ENCODE assay signal across 21 mouse cellular contexts in genomic region chr13:51786616-51787015, GRCm38 (mm10). TPM values are rescaled to one million over a fixed set of nuclear protein-coding genes. Genes with fewer than 3 reads are reported as not detected.
DNase-seq lines count a peak whose midpoint lies in the region; ATAC-seq and TF ChIP-seq lines count a peak whose summit lies in the region.
"Had no signal": no experiment of that assay in that cellular context is flagged by ENCODE, and none has a peak within 500 bp of the region (broad histone marks: within the 10 kb centered on the region; RNA-seq: fewer than 3 reads in every experiment).

No protein-coding gene starts in this region.

- 0 out of 2 replicates have a peak, but pooled peaks cover 5% of the 10 kb centered on the region for H3K4me1 ChIP-seq in heart, postnatal 0 days (ENCODE audit: control insufficient read depth, insufficient read depth)
- H3K4me1 ChIP-seq in kidney, adult 2 months (ENCODE audit: control insufficient read depth, insufficient read depth, low read length), result peaks cover 18% of the 10 kb centered on the region; the same call in 1 of the 2 replicates
- peaks cover 13% of the 10 kb centered on the region for H3K4me1 ChIP-seq in kidney, embryonic 15.5 days

- 44% methylated on average over 4 of the region's 4 CpGs for WGBS in heart, postnatal 0 days
- WGBS in kidney, adult 2 months, result 52% methylated on average over 4 of the region's 4 CpGs
- WGBS in kidney, embryonic 15.5 days, result 86% methylated on average over 4 of the region's 4 CpGs

- no peak for TF ChIP-seq POLR2A in kidney, adult 2 months (IDR thresholded peaks at IDR 0.05; ENCODE audit: low read depth, low read length)

- H3K4me3 ChIP-seq in heart, postnatal 0 days (ENCODE audit: low read depth, low read length), result no peak overlapping the region
- no peak overlapping the region for H3K4me3 ChIP-seq in kidney, adult 2 months (ENCODE audit: insufficient read depth, low read depth, low read length)
- no peak overlapping the region for H3K4me3 ChIP-seq in kidney, embryonic 15.5 days (replicated peaks)
- H3K4me3 ChIP-seq: embryonic facial prominence, embryonic 13.5 days; embryonic facial prominence, embryonic 15.5 days; erythroblast, embryonic 14.5 days; forebrain, embryonic 10.5 days; forebrain, embryonic 12.5 days had no signal

- peak overlapping the region; percentile 30; the same call in 1 of the 2 replicates for H3K27ac ChIP-seq in heart, postnatal 0 days (ENCODE audit: low read depth)
- H3K27ac ChIP-seq in kidney, adult 2 months (ENCODE audit: insufficient read depth, low read depth, low read length), result no peak overlapping the region
- no peak overlapping the region for H3K27ac ChIP-seq in kidney, embryonic 15.5 days
- H3K27ac ChIP-seq: embryonic facial prominence, embryonic 13.5 days; embryonic facial prominence, embryonic 15.5 days; forebrain, embryonic 10.5 days; forebrain, embryonic 12.5 days had no signal

- no peak overlapping the region for H3K4me2 ChIP-seq in heart, postnatal 0 days (ENCODE audit: low read depth, low read length)
- H3K4me2 ChIP-seq in kidney, embryonic 15.5 days, result no peak overlapping the region
- H3K4me2 ChIP-seq: embryonic facial prominence, embryonic 13.5 days; embryonic facial prominence, embryonic 15.5 days; forebrain, embryonic 12.5 days had no signal

- H3K9me3 ChIP-seq in heart, postnatal 0 days (replicated peaks; ENCODE audit: control insufficient read depth, low read length), result no peaks in the 10 kb centered on the region
- H3K9me3 ChIP-seq in kidney, embryonic 15.5 days (replicated peaks), result no peaks in the 10 kb centered on the region
- H3K9me3 ChIP-seq: embryonic facial prominence, embryonic 13.5 days; embryonic facial prominence, embryonic 15.5 days; forebrain, embryonic 10.5 days; forebrain, embryonic 12.5 days had no signal

- ATAC-seq in heart, postnatal 0 days (ENCODE audit: insufficient read depth, low read depth), result no peak
- no peak for ATAC-seq in kidney, embryonic 15.5 days (replicated peaks; ENCODE audit: low FRiP score)
- ATAC-seq: forebrain, embryonic 14.5 days; forebrain, embryonic 16.5 days had no signal

- H3K36me3 ChIP-seq in heart, postnatal 0 days (replicated peaks; ENCODE audit: control insufficient read depth, insufficient read depth, low read length), result no peaks in the 10 kb centered on the region
- no peaks in the 10 kb centered on the region for H3K36me3 ChIP-seq in kidney, adult 2 months (ENCODE audit: control insufficient read depth, insufficient read depth, low read length)
- no peaks in the 10 kb centered on the region for H3K36me3 ChIP-seq in kidney, embryonic 15.5 days
- H3K36me3 ChIP-seq: embryonic facial prominence, embryonic 13.5 days; embryonic facial prominence, embryonic 15.5 days; forebrain, embryonic 10.5 days; forebrain, embryonic 12.5 days had no signal

- H3K9ac ChIP-seq in heart, postnatal 0 days (replicated peaks; ENCODE audit: low read depth, low read length), result no peak overlapping the region
- no peak overlapping the region for H3K9ac ChIP-seq in kidney, embryonic 15.5 days
- H3K9ac ChIP-seq: embryonic facial prominence, embryonic 13.5 days; embryonic facial prominence, embryonic 15.5 days; forebrain, embryonic 12.5 days had no signal

- DNase-seq in heart, postnatal 0 days (ENCODE audit: low spot score), result no peak
- no peak for DNase-seq in heart, adult 11 months
- peak; percentile 76 for DNase-seq in kidney, adult 2 months
- no peak for DNase-seq in kidney, adult 18-20 months
- DNase-seq in kidney, postnatal 25 days, result peak; percentile 48 to 74
- DNase-seq: adrenal gland, adult 2 months; adrenal gland, postnatal 25 days; cerebellum, adult 11 months; cerebellum, adult 18-20 months; cerebellum, adult 8-10 months; cerebellum, postnatal 14 days; cerebellum, postnatal 36 days; embryo, embryonic 11 days had no signal

- no peaks in the 10 kb centered on the region for H3K27me3 ChIP-seq in heart, postnatal 0 days (ENCODE audit: control insufficient read depth, insufficient read depth, low read length)
- H3K27me3 ChIP-seq in kidney, adult 2 months (replicated peaks; ENCODE audit: control insufficient read depth, insufficient read depth, low read length), result no peaks in the 10 kb centered on the region
- H3K27me3 ChIP-seq in kidney, embryonic 15.5 days, result peaks cover 6% of the 10 kb centered on the region
- H3K27me3 ChIP-seq: embryonic facial prominence, embryonic 15.5 days had no signal

- no peak for TF ChIP-seq CTCF in heart, postnatal 0 days (IDR thresholded peaks at IDR 0.05; ENCODE audit: low read depth)
- TF ChIP-seq CTCF in kidney, adult 2 months (conservative IDR thresholded peaks at IDR 0.05; ENCODE audit: insufficient read depth, insufficient read length, low read depth, low read length), result no peak

- TF ChIP-seq EP300 in heart, postnatal 0 days (IDR thresholded peaks at IDR 0.05; ENCODE audit: low read depth), result no peak

RNA-seq across cellular contexts. Expression of gene Sema4d, which starts 6.9 kb away (rescaled TPM):
- total RNA-seq in heart, postnatal 0 days (2014; rRNA removed; ENCODE audit: low replicate concordance), result 11.6 and 12.6 TPM in 2 replicates
- polyA plus RNA-seq in heart, postnatal 0 days (2015; fragmentation: Nextera tagmentation; extraction: Ambion mirVana), result 16.7 and 18.2 TPM in 2 replicates
- 87.8 and 93.2 TPM in 2 replicates for polyA plus RNA-seq in kidney, adult 2 months (2012; rRNA removed)
- polyA plus RNA-seq in kidney, embryonic 15.5 days (2015; fragmentation: Nextera tagmentation; extraction: Ambion mirVana), result 19.6 and 20.3 TPM in 2 replicates

RNA-seq across cellular contexts. Expression of gene Gadd45g, which starts 59.9 kb away (rescaled TPM):
- total RNA-seq in heart, postnatal 0 days (2014; rRNA removed; ENCODE audit: low replicate concordance), result 18.7 and 30.4 TPM in 2 replicates
- 33.2 and 46.6 TPM in 2 replicates for polyA plus RNA-seq in heart, postnatal 0 days (2015; fragmentation: Nextera tagmentation; extraction: Ambion mirVana)
- 57.2 and 59.8 TPM in 2 replicates for polyA plus RNA-seq in kidney, adult 2 months (2012; rRNA removed)
- 40.2 and 42.8 TPM in 2 replicates for polyA plus RNA-seq in kidney, embryonic 15.5 days (2015; fragmentation: Nextera tagmentation; extraction: Ambion mirVana)

Comparison
In these comparisons a context has a peak if more than half of its experiments do, and no peak if none do; other contexts are left out.
1. DNase-seq: peak in kidney, adult 2 months (single experiment) and kidney, postnatal 25 days (2 of 2); none in heart, postnatal 0 days (single experiment), heart, adult 11 months (single experiment) and kidney, adult 18-20 months (single experiment).